Mouse (Mus musculus): ENCODE results near the gene Irak3. TPM values are rescaled to one million over a fixed set of nuclear protein-coding genes. Genes with fewer than 3 reads are reported as not detected.
A peak's percentile ranks its signal among the peaks of the same experiment; 100 is the strongest.

The Irak3 gene
- polyA plus RNA-seq, 1 experiment from 2014 or later: 0.13 TPM

- Histone ChIP-seq H3K27me3 (0 out of 2 replicates have a peak, but pooled peaks cover 3% of the 10 kb centered on the region), H3K4me3 (peak within 1 kb of the TSS; percentile 70), H3K4me1 (peaks cover 10% of the 10 kb centered on the region; the same call in 1 of the 2 replicates), H3K4me2 (peak within 1 kb of the TSS; percentile 80), H3K27ac (peak within 1 kb of the TSS; percentile 63), H3K36me3 (ENCODE audit: poor library complexity, severe bottlenecking) (no peaks in the 10 kb centered on the region), H3K9ac (peak within 1 kb of the TSS; percentile 72), H3K9me3 (replicated peaks) (0 out of 2 replicates have a peak, but pooled peaks cover 6% of the 10 kb centered on the region)
- peak; percentile 99 for ATAC-seq
- WGBS: under 1% methylated on average over 55 of the region's 55 CpGs
Measured at GRCm38 (mm10) chr10:120112507-120113396, 89.2 kb downstream of the Irak3 start, which contains the start of gene Helb. TSS of gene Helb (minus strand) at chr10:120112987.

- H3K36me3 ChIP-seq (ENCODE audit: poor library complexity, severe bottlenecking): no peaks in the 10 kb centered on the region
- H3K9ac ChIP-seq: peak overlapping the region; percentile 72
- ATAC-seq: no peak
- H3K4me2 ChIP-seq: peak overlapping the region; percentile 80
- peak overlapping the region; percentile 70 for H3K4me3 ChIP-seq
- WGBS: 77% methylated on average over 3 of the region's 3 CpGs
- 0 out of 2 replicates have a peak, but pooled peaks cover 3% of the 10 kb centered on the region for H3K27me3 ChIP-seq
- no peak overlapping the region for H3K27ac ChIP-seq
- 0 out of 2 replicates have a peak, but pooled peaks cover 6% of the 10 kb centered on the region for H3K9me3 ChIP-seq (replicated peaks)
- peaks cover 10% of the 10 kb centered on the region; the same call in 1 of the 2 replicates for H3K4me1 ChIP-seq
Measured at GRCm38 (mm10) chr10:120111691-120112319, 90.1 kb downstream of the Irak3 start.

GRCm38 (mm10) chr10:120100806-120101205 lies 101.1 kb downstream of the Irak3 start:
- 94% methylated on average over 1 of the region's 1 CpGs for WGBS
- Histone ChIP-seq H3K36me3 (ENCODE audit: poor library complexity, severe bottlenecking) (peaks cover 42% of the 10 kb centered on the region), H3K4me2 (no peak overlapping the region), H3K9ac (no peak overlapping the region), H3K27ac (no peak overlapping the region), H3K27me3 (no peaks in the 10 kb centered on the region), H3K9me3 (replicated peaks) (no peaks in the 10 kb centered on the region), H3K4me3 (no peak overlapping the region), H3K4me1 (no peaks in the 10 kb centered on the region)
- ATAC-seq: no peak

GRCm38 (mm10) chr10:120097564-120097963 lies 104.4 kb downstream of the Irak3 start:
- Histone ChIP-seq H3K9ac (no peak overlapping the region), H3K27ac (no peak overlapping the region), H3K4me1 (no peaks in the 10 kb centered on the region), H3K4me2 (no peak overlapping the region), H3K9me3 (replicated peaks) (no peaks in the 10 kb centered on the region), H3K4me3 (no peak overlapping the region), H3K27me3 (no peaks in the 10 kb centered on the region), H3K36me3 (ENCODE audit: poor library complexity, severe bottlenecking) (peaks cover 39% of the 10 kb centered on the region)
- WGBS: 88% methylated on average over 5 of the region's 5 CpGs
- ATAC-seq: no peak

GRCm38 (mm10) chr10:120095716-120096115 lies 106.2 kb downstream of the Irak3 start:
- H3K27me3 ChIP-seq: no peaks in the 10 kb centered on the region
- peaks cover 49% of the 10 kb centered on the region for H3K36me3 ChIP-seq (ENCODE audit: poor library complexity, severe bottlenecking)
- H3K9ac ChIP-seq: no peak overlapping the region
- no peaks in the 10 kb centered on the region for H3K9me3 ChIP-seq (replicated peaks)
- H3K4me1 ChIP-seq: no peaks in the 10 kb centered on the region
- no peak overlapping the region for H3K27ac ChIP-seq
- ATAC-seq: no peak
- no peak overlapping the region for H3K4me2 ChIP-seq
- no peak overlapping the region for H3K4me3 ChIP-seq
- WGBS: 94% methylated on average over 5 of the region's 5 CpGs

GRCm38 (mm10) chr10:120095136-120095535 lies 106.8 kb downstream of the Irak3 start:
- no peaks in the 10 kb centered on the region for H3K27me3 ChIP-seq
- ATAC-seq: no peak
- 92% methylated on average over 9 of the region's 9 CpGs for WGBS
- H3K9me3 ChIP-seq (replicated peaks): no peaks in the 10 kb centered on the region
- H3K4me3 ChIP-seq: no peak overlapping the region
- H3K4me1 ChIP-seq: no peaks in the 10 kb centered on the region
- no peak overlapping the region for H3K27ac ChIP-seq
- no peak overlapping the region for H3K9ac ChIP-seq
- peaks cover 44% of the 10 kb centered on the region for H3K36me3 ChIP-seq (ENCODE audit: poor library complexity, severe bottlenecking)
- no peak overlapping the region for H3K4me2 ChIP-seq

GRCm38 (mm10) chr10:120092548-120092947 lies 109.4 kb downstream of the Irak3 start:
- WGBS: 89% methylated on average over 12 of the region's 12 CpGs
- Histone ChIP-seq H3K4me3 (no peak overlapping the region), H3K9ac (no peak overlapping the region)

More at GRCm38 (mm10) chr10:120092548-120092947, 109.4 kb downstream of the Irak3 start:
- Histone ChIP-seq H3K36me3 (ENCODE audit: poor library complexity, severe bottlenecking) (peaks cover 62% of the 10 kb centered on the region), H3K4me1 (no peaks in the 10 kb centered on the region), H3K27ac (no peak overlapping the region), H3K4me2 (no peak overlapping the region), H3K27me3 (no peaks in the 10 kb centered on the region), H3K9me3 (replicated peaks) (no peaks in the 10 kb centered on the region; the same call in 1 of the 2 replicates)
- ATAC-seq: no peak

Other genes with a start within 250 kb of the Irak3 start
- gene Helb, start 89.1 kb downstream of the Irak3 start, polyA plus RNA-seq (2015; fragmentation: Nextera tagmentation; extraction: Ambion mirVana): 4.6 and 4.9 TPM in 2 replicates
- 78.4 and 87.2 TPM in 2 replicates for gene Tmbim4, start 540 bp downstream of the Irak3 start, polyA plus RNA-seq (2015; fragmentation: Nextera tagmentation; extraction: Ambion mirVana)
- 50.9 and 58.7 TPM in 2 replicates for gene Llph, start 24.9 kb upstream of the Irak3 start, polyA plus RNA-seq (2015; fragmentation: Nextera tagmentation; extraction: Ambion mirVana)

All from forebrain, embryonic 13.5 days (tissue).